Mouse (Mus musculus): Measurements from ENCODE around the gene Cnot4. TPM values are rescaled to one million over a fixed set of nuclear protein-coding genes. Genes with fewer than 3 reads are reported as not detected.
"Not testable (repeated sequence)": the region's sequence is repeated elsewhere in the genome, so short reads cannot be mapped to it uniquely, and the experiment has no call there.

Cnot4 gene
- polyA plus RNA-seq (2015; fragmentation: Nextera tagmentation; extraction: Ambion mirVana): 18.1 and 19.2 TPM in 2 replicates

- no peaks in the 10 kb centered on the region for H3K27me3 ChIP-seq (ENCODE audit: control insufficient read depth, insufficient read depth, low read length)
- ATAC-seq (replicated peaks; ENCODE audit: extremely low read depth, insufficient read depth, low FRiP score): peak; percentile 99
- peak within 1 kb of the TSS; percentile 79 for H3K4me3 ChIP-seq (ENCODE audit: low read length)
- H3K36me3 ChIP-seq (ENCODE audit: control insufficient read depth, insufficient read depth): no peaks in the 10 kb centered on the region
- H3K9me3 ChIP-seq (replicated peaks; ENCODE audit: control insufficient read depth, low read length): no peaks in the 10 kb centered on the region
- 0% methylated on average over 55 of the region's 55 CpGs for WGBS
- peaks cover 17% of the 10 kb centered on the region for H3K4me1 ChIP-seq (ENCODE audit: control insufficient read depth, insufficient read depth, low read length)
- H3K4me2 ChIP-seq (ENCODE audit: low read depth, low read length): peak within 1 kb of the TSS; percentile 90
- peak within 1 kb of the TSS; percentile 88 for H3K9ac ChIP-seq (ENCODE audit: low read length)
- peak within 1 kb of the TSS; percentile 93 for H3K27ac ChIP-seq (ENCODE audit: low read length)
These were observed at the start of gene Cnot4 for GRCm38 (mm10) chr6:35133579-35134488. TSS of gene Cnot4 (minus strand) at chr6:35133724.

- H3K36me3 ChIP-seq (ENCODE audit: control insufficient read depth, insufficient read depth); H3K27ac ChIP-seq (ENCODE audit: low read length); H3K4me2 ChIP-seq (ENCODE audit: low read depth, low read length); H3K4me1 ChIP-seq (ENCODE audit: control insufficient read depth, insufficient read depth, low read length); H3K9me3 ChIP-seq (replicated peaks; ENCODE audit: control insufficient read depth, low read length); H3K4me3 ChIP-seq (ENCODE audit: low read length); H3K27me3 ChIP-seq (ENCODE audit: control insufficient read depth, insufficient read depth, low read length); ATAC-seq (replicated peaks; ENCODE audit: extremely low read depth, insufficient read depth, low FRiP score); H3K9ac ChIP-seq (ENCODE audit: low read length): not testable (repeated sequence)
- WGBS: 97% methylated on average over 3 of the region's 3 CpGs
These were observed 45.8 kb upstream of the Cnot4 start for GRCm38 (mm10) chr6:35179299-35179698.

- peak overlapping the region; percentile 92 for H3K27ac ChIP-seq (ENCODE audit: low read length)
- H3K4me1 ChIP-seq (ENCODE audit: control insufficient read depth, insufficient read depth, low read length): peaks cover 8% of the 10 kb centered on the region; the same call in 1 of the 2 replicates
- peak overlapping the region; percentile 96 for H3K4me2 ChIP-seq (ENCODE audit: low read depth, low read length)
- H3K27me3 ChIP-seq (ENCODE audit: control insufficient read depth, insufficient read depth, low read length): no peaks in the 10 kb centered on the region
- peak overlapping the region; percentile 73 for H3K4me3 ChIP-seq (ENCODE audit: low read length)
- under 1% methylated on average over 69 of the region's 69 CpGs for WGBS
- peak overlapping the region; percentile 85 for H3K9ac ChIP-seq (ENCODE audit: low read length)
- H3K36me3 ChIP-seq (ENCODE audit: control insufficient read depth, insufficient read depth): no peaks in the 10 kb centered on the region
- ATAC-seq (replicated peaks; ENCODE audit: extremely low read depth, insufficient read depth, low FRiP score): peak; percentile 47; the same call in 1 of the 2 replicates
- H3K9me3 ChIP-seq (replicated peaks; ENCODE audit: control insufficient read depth, low read length): no peaks in the 10 kb centered on the region
These were observed 44.2 kb upstream of the Cnot4 start for GRCm38 (mm10) chr6:35177650-35178272.

GRCm38 (mm10) chr6:35176979-35177649 lies 43.6 kb upstream of the Cnot4 start, which contains the start of gene Nup205:
TSS of gene Nup205 (plus strand) at chr6:35177421.
- H3K4me3 ChIP-seq (ENCODE audit: low read length): peak within 1 kb of the TSS; percentile 73
- H3K9me3 ChIP-seq (replicated peaks; ENCODE audit: control insufficient read depth, low read length): no peaks in the 10 kb centered on the region
- WGBS: 3% methylated on average over 34 of the region's 34 CpGs
- peak; percentile 89 for ATAC-seq (replicated peaks; ENCODE audit: extremely low read depth, insufficient read depth, low FRiP score)
- H3K27ac ChIP-seq (ENCODE audit: low read length): peak within 1 kb of the TSS; percentile 92
- no peaks in the 10 kb centered on the region for H3K27me3 ChIP-seq (ENCODE audit: control insufficient read depth, insufficient read depth, low read length)
- no peaks in the 10 kb centered on the region for H3K36me3 ChIP-seq (ENCODE audit: control insufficient read depth, insufficient read depth)
- peaks cover 6% of the 10 kb centered on the region; the same call in 1 of the 2 replicates for H3K4me1 ChIP-seq (ENCODE audit: control insufficient read depth, insufficient read depth, low read length)
- H3K4me2 ChIP-seq (ENCODE audit: low read depth, low read length): peak within 1 kb of the TSS; percentile 96
- peak within 1 kb of the TSS; percentile 85 for H3K9ac ChIP-seq (ENCODE audit: low read length)

- H3K9ac ChIP-seq (ENCODE audit: low read length): no peak overlapping the region
- H3K4me1 ChIP-seq (ENCODE audit: control insufficient read depth, insufficient read depth, low read length): 0 out of 2 replicates have a peak, but pooled peaks cover 2% of the 10 kb centered on the region
- H3K27ac ChIP-seq (ENCODE audit: low read length): no peak overlapping the region
- H3K4me3 ChIP-seq (ENCODE audit: low read length): no peak overlapping the region
- no peaks in the 10 kb centered on the region for H3K36me3 ChIP-seq (ENCODE audit: control insufficient read depth, insufficient read depth)
- H3K27me3 ChIP-seq (ENCODE audit: control insufficient read depth, insufficient read depth, low read length): no peaks in the 10 kb centered on the region
- no peak for ATAC-seq (replicated peaks; ENCODE audit: extremely low read depth, insufficient read depth, low FRiP score)
- 83% methylated on average over 4 of the region's 4 CpGs for WGBS
- H3K9me3 ChIP-seq (replicated peaks; ENCODE audit: control insufficient read depth, low read length): no peaks in the 10 kb centered on the region
- H3K4me2 ChIP-seq (ENCODE audit: low read depth, low read length): no peak overlapping the region
These were observed 39.7 kb upstream of the Cnot4 start for GRCm38 (mm10) chr6:35173181-35173580.

- H3K27me3 ChIP-seq (ENCODE audit: control insufficient read depth, insufficient read depth, low read length); H3K9me3 ChIP-seq (replicated peaks; ENCODE audit: control insufficient read depth, low read length); H3K9ac ChIP-seq (ENCODE audit: low read length); H3K36me3 ChIP-seq (ENCODE audit: control insufficient read depth, insufficient read depth); ATAC-seq (replicated peaks; ENCODE audit: extremely low read depth, insufficient read depth, low FRiP score); H3K4me2 ChIP-seq (ENCODE audit: low read depth, low read length); H3K27ac ChIP-seq (ENCODE audit: low read length); H3K4me3 ChIP-seq (ENCODE audit: low read length); H3K4me1 ChIP-seq (ENCODE audit: control insufficient read depth, insufficient read depth, low read length): not testable (repeated sequence)
- 60% methylated on average over 3 of the region's 3 CpGs for WGBS
These were observed 38.5 kb upstream of the Cnot4 start for GRCm38 (mm10) chr6:35172028-35172427.

GRCm38 (mm10) chr6:35169250-35169649 lies 35.7 kb upstream of the Cnot4 start:
- 48% methylated on average over 4 of the region's 4 CpGs for WGBS
- no peaks in the 10 kb centered on the region for H3K27me3 ChIP-seq (ENCODE audit: control insufficient read depth, insufficient read depth, low read length)
- H3K27ac ChIP-seq (ENCODE audit: low read length): no peak overlapping the region
- no peaks in the 10 kb centered on the region for H3K36me3 ChIP-seq (ENCODE audit: control insufficient read depth, insufficient read depth)
- no peaks in the 10 kb centered on the region for H3K4me1 ChIP-seq (ENCODE audit: control insufficient read depth, insufficient read depth, low read length)
- no peak overlapping the region for H3K9ac ChIP-seq (ENCODE audit: low read length)
- no peak for ATAC-seq (replicated peaks; ENCODE audit: extremely low read depth, insufficient read depth, low FRiP score)
- no peak overlapping the region for H3K4me3 ChIP-seq (ENCODE audit: low read length)
- no peak overlapping the region for H3K4me2 ChIP-seq (ENCODE audit: low read depth, low read length)
- no peaks in the 10 kb centered on the region for H3K9me3 ChIP-seq (replicated peaks; ENCODE audit: control insufficient read depth, low read length)

- ATAC-seq (replicated peaks; ENCODE audit: extremely low read depth, insufficient read depth, low FRiP score): no peak
- H3K9me3 ChIP-seq (replicated peaks; ENCODE audit: control insufficient read depth, low read length): no peaks in the 10 kb centered on the region
- no peaks in the 10 kb centered on the region for H3K27me3 ChIP-seq (ENCODE audit: control insufficient read depth, insufficient read depth, low read length)
- no peak overlapping the region for H3K27ac ChIP-seq (ENCODE audit: low read length)
- no peak overlapping the region for H3K4me2 ChIP-seq (ENCODE audit: low read depth, low read length)
- H3K4me3 ChIP-seq (ENCODE audit: low read length): no peak overlapping the region
- H3K36me3 ChIP-seq (ENCODE audit: control insufficient read depth, insufficient read depth): no peaks in the 10 kb centered on the region
- peaks cover 4% of the 10 kb centered on the region; the same call in 1 of the 2 replicates for H3K4me1 ChIP-seq (ENCODE audit: control insufficient read depth, insufficient read depth, low read length)
- H3K9ac ChIP-seq (ENCODE audit: low read length): no peak overlapping the region
These were observed 21.0 kb upstream of the Cnot4 start for GRCm38 (mm10) chr6:35154540-35154939.
